Mouse (Mus musculus) lung, adult 2 months (tissue): ENCODE data around the gene Trrap. TPM values are rescaled to one million over a fixed set of nuclear protein-coding genes. Genes with fewer than 3 reads are reported as not detected.

Experiments
- DNase-seq: peaks from one replicate; pipeline ENCODE4 v3.0.0; 2022
- H3K4me1 ChIP-seq: fragments of 200-500 bp; 2 replicates; pipeline ENCODE4 v1.6.1; 2011; ENCODE audit warnings: low read length; ENCODE audit not compliant: control insufficient read depth, insufficient read depth
- H3K4me3 ChIP-seq: fragments of 200-500 bp; replicated peaks from 2 replicates; pipeline ENCODE3; 2011; ENCODE audit warnings: low read depth, mild to moderate bottlenecking, control low read depth, low read length; ENCODE audit errors: extremely low read depth
- CTCF ChIP-seq: fragments of 200-500 bp; IDR thresholded peaks from 2 replicates; pipeline ENCODE4 v1.5.1; 2011; ENCODE audit warnings: mild to moderate bottlenecking, low read length, control low read depth; ENCODE audit not compliant: insufficient read depth
- POLR2A ChIP-seq: fragments of 200-500 bp; IDR thresholded peaks from 2 replicates; pipeline ENCODE4 v1.6.1; 2011; ENCODE audit warnings: low read depth, mild to moderate bottlenecking, control low read depth, low read length, borderline replicate concordance; ENCODE audit errors: extremely low read depth
- WGBS: fragments of 180-500 bp; shearing (Covaris S2); methylation state at CpG from one replicate; pipeline ENCODE4 v1.1.7; 2018; 5-methylcytosine and 5-hydroxymethylcytosine counted together
- polyA plus RNA-seq: library from polyadenylated mRNA; depleted of rRNA; stranded (reverse); fragments of >200 nt; gene quantifications from 2 replicates; pipeline ENCODE4 v1.2.3, GENCODE M21; 2012

Trrap gene
- polyA plus RNA-seq, 1 experiment = 91.6 TPM

DNA sequence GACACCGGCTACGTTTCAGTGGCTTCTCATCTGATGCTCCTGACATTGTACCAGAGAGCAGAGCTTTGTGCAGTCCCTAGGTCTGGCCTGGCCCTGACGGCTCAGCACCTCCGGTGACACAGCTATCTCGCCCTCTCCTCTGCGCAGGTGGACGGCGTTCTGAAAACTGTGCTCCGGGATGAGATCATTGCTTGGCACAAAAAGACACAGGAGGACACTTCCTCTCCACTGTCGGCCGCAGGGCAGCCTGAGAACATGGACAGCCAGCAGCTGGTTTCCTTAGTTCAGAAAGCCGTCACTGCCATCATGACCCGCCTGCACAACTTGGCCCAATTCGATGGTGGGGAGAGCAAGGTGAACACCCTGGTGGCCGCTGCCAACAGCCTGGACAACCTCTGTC, 91.0 kb downstream of the Trrap start:
- H3K4me3 ChIP-seq = no peak overlapping the region
- no peaks in the 10 kb centered on the region for H3K4me1 ChIP-seq
- 86% methylated on average over 15 of the region's 15 CpGs for WGBS
- TF ChIP-seq CTCF (no peak), POLR2A (no peak)
- no peak for DNase-seq

GRCm38 (mm10) chr5:144859284-144859683, 91.8 kb downstream of the Trrap start:
- Histone ChIP-seq H3K4me3 (no peak overlapping the region), H3K4me1 (no peaks in the 10 kb centered on the region)
- WGBS = 91% methylated on average over 9 of the region's 9 CpGs
- DNase-seq = no peak
- no peak for TF ChIP-seq CTCF
- TF ChIP-seq POLR2A = no peak

- 98% methylated on average over 8 of the region's 8 CpGs for WGBS
- TF ChIP-seq CTCF (no peak), POLR2A (no peak)
- no peaks in the 10 kb centered on the region for H3K4me1 ChIP-seq
- no peak for DNase-seq
- H3K4me3 ChIP-seq = no peak overlapping the region
Observed at GRCm38 (mm10) chr5:144860913-144861312, 93.4 kb downstream of the Trrap start.

GRCm38 (mm10) chr5:144866923-144867322, 99.4 kb downstream of the Trrap start:
- TF ChIP-seq CTCF (peak; percentile 55), POLR2A (no peak)
- 60% methylated on average over 8 of the region's 8 CpGs for WGBS
- H3K4me1 ChIP-seq = no peaks in the 10 kb centered on the region
- no peak overlapping the region for H3K4me3 ChIP-seq
- no peak for DNase-seq

GRCm38 (mm10) chr5:144869466-144869865, 101.9 kb downstream of the Trrap start:
- 68% methylated on average over 7 of the region's 7 CpGs for WGBS

GRCm38 (mm10) chr5:144870782-144871181, 103.2 kb downstream of the Trrap start:
- 42% methylated on average over 7 of the region's 7 CpGs for WGBS
- TF ChIP-seq POLR2A (no peak), CTCF (no peak)
- Histone ChIP-seq H3K4me1 (no peaks in the 10 kb centered on the region), H3K4me3 (no peak overlapping the region)
- DNase-seq = no peak

More at GRCm38 (mm10) chr5:144869466-144869865, 101.9 kb downstream of the Trrap start:
- Histone ChIP-seq H3K4me3 (no peak overlapping the region), H3K4me1 (no peaks in the 10 kb centered on the region)
- TF ChIP-seq CTCF (no peak), POLR2A (no peak)
- DNase-seq = no peak

- WGBS = 93% methylated on average over 1 of the region's 1 CpGs
- TF ChIP-seq POLR2A = no peak
- TF ChIP-seq CTCF = no peak
- Histone ChIP-seq H3K4me3 (no peak overlapping the region), H3K4me1 (no peaks in the 10 kb centered on the region)
- no peak for DNase-seq
Observed at GRCm38 (mm10) chr5:144871775-144872174, 104.2 kb downstream of the Trrap start.

DNA sequence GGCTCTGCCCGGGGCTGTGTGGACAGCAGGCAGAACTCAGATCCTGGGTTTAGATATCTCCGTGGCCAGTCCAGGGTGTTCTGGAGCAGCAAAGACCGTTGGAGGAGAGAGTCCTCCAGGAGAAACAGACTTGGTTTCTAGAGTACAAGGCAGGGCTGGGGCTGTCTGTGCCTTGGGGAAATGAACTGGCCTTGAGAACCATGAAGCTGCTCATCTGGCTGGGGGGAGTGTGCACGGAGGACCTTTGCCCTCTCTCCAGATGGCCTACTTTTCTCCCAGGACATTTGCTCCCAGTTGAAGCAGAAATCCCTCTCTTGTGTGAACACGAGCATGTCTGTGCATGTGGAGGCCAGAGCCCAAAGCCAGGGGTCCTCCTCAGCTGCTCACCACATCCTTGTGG, 104.8 kb downstream of the Trrap start:
- DNase-seq = no peak
- 75% methylated on average over 5 of the region's 5 CpGs for WGBS
- TF ChIP-seq POLR2A = no peak
- no peak for TF ChIP-seq CTCF

GRCm38 (mm10) chr5:144872867-144873266, 105.3 kb downstream of the Trrap start:
- no peak overlapping the region for H3K4me3 ChIP-seq
- no peak for TF ChIP-seq CTCF
- no peak for TF ChIP-seq POLR2A
- 88% methylated on average over 3 of the region's 3 CpGs for WGBS

More for the DNA sequence above, 104.8 kb downstream of the Trrap start:
- no peak overlapping the region for H3K4me3 ChIP-seq
- H3K4me1 ChIP-seq = no peaks in the 10 kb centered on the region

GRCm38 (mm10) chr5:144875227-144875626, 107.7 kb downstream of the Trrap start:
- H3K4me3 ChIP-seq = no peak overlapping the region
- H3K4me1 ChIP-seq = no peaks in the 10 kb centered on the region
- no peak for DNase-seq
- 91% methylated on average over 6 of the region's 6 CpGs for WGBS
- no peak for TF ChIP-seq CTCF
- TF ChIP-seq POLR2A = no peak

More at GRCm38 (mm10) chr5:144872867-144873266, 105.3 kb downstream of the Trrap start:
- no peak for DNase-seq
- no peaks in the 10 kb centered on the region for H3K4me1 ChIP-seq
